Mouse (Mus musculus): Measurements from ENCODE around the gene Arrdc2.

Arrdc2 gene

DNA sequence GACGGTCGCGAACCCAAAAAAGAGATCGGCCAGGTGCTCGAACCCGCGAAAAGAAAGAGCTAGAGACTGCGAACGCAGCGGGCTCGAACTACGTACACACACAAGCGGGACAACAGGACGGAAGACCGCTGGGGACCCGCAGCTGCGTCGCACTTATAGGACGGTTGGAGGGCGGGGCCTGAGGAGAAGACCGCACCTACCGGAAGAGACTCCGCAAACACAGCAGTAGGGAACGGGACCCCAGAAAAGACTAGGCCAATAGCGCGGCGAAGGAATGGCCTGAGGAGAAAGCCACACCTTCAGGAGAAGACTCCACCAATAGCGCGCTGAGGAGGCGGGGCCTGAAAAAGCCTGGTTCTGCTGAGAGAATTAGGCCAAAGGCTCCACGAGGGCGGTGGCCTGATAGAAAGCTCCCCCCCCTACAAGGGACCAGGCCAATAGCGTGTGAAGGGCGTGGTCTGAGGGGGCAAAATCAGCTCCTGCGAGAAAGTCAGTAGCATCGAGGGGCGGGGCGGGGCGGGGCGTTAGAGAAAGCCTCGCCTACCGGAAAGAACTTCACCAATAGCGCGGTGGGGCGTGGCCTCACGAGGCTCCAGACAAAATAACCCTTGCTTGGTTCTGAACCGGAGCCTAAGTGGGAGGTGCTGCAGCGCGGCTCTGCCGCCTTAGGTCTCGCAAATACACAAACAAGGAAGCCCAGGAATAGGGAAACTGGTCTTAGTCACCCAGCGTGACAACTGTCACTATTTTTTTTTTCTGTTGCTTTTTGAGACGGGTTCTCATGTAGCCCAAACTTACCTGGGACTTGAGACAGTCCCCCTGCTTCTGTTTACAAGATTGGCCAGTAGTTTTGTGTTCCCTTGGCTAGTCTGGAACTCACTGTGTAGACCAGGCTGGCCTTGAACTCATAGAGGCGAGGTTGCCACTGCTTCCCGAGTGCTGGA is at the start of gene Arrdc2:
TSS of gene Arrdc2 (minus strand) at position 313 of the 944 bp plus-strand sequence.
- DNase-seq, result peak; percentile 100

DNA sequence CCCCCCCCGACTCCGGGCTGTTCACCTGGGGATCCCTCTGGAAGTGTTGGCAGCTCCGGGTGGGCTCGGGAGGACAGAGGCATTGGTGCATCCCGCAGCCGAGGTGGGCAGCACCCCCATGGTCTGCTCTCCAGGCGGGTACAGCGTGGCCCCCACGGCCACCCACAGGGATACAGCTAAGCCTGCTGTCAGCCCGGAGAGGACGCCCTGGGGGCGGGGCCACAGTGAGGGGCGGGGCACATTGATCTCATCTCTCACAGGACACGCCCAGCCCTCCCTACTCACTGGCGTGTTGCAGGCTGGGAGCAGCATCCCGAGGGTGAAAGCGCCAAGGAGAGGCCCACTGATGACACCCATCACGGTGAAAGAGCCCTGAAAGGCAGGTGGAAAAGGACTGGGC is 48.1 kb upstream of the Arrdc2 start:
- DNase-seq, result no peak

DNA sequence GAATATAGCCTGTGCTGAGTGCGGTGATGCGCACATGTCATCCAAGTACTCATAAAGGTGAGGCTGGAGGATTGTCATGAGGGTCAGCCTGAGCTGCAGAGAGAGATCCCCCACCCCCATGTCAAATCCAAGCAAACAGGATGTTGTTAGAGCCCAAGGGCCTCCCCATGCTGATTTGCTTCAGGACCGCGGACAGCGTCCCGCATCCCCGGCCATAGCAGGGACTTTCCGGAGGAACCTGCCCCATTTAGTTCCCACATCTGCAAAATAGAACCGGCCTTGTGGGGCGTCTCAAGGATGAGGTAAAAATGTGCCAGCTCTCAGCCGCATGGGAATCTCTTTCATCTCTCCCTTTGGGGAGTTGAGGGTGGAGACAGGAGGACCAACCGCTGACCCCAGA is 46.1 kb upstream of the Arrdc2 start:
- DNase-seq, result no peak

DNA sequence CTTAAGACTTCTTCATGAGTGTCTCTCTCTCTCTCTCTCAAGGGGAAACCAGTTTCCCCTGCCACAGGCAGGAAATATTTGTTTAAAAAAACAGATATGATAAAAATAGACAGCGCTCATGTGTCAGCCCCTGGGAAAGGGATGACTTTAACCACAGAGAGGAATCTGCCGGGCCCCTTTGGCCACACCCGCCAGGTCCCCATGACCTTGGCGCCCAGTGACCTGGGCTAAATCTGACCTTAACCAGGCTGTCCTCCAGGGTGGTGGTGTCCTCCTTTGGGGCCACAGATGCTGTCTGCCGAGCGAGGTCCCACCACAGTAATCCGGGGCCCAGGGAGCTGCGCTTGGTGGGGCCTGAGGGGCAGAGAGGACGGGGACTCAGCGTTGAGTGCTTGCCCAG is 45.2 kb upstream of the Arrdc2 start:
- no peak for DNase-seq

DNA sequence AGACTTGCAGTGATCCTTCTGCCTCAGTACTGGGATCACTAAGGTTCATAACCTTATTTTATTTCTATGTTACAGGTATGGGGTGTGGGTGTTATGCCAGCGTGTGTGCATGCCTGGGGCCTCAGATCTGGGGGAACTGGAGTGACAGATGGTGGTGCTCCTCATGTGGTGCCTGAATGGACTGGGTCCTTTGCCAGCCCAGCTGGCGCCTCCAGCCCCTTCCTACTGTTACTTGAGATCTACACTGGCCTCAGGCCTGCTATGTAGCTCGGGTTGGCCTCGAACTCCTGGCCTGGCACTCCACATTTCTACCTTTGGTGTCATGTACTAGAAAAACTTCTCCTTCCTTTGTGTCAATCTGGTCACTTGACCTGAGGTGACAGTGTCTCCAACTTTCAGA is 44.7 kb upstream of the Arrdc2 start:
- DNase-seq, result no peak

DNA sequence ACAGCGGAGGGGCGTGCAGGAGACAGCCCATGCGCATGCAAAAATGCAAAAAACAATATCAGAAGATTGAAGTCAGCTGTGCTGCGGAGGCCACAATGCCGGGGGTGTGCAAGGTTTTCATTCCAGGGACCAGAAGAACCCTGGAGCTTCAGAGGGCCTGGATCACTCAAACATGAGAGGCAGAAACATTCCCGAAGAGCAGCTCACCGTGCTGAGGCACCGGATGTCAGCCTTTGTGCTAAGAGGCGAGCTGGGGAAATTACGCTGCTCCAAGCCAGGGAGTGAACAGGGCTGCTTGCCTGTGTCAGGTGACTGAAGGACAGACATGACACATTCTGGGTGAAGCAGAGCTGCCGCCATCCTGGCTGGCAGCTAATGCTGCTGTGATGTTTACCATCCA is 41.0 kb upstream of the Arrdc2 start:
- no peak for DNase-seq

DNA sequence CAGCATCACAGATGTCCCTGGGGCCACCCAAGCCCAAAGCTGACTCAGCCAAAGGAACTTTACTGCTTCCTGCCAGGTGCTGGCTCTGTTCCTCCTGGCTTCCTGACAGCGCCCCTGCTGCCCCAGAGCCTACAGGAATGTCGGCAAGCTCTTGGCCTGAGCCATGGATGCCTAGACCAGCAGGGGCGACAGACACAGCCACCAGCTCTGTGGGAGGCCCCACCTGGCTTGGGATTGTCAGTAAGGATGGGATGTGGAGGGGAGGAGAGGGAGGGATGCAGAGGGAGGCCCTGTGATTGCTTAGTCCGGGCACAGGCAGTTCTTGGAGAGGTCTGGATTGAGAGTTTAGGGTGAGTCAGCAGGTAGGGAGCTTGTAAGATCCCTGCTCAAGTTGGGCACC is 40.6 kb upstream of the Arrdc2 start:
- DNase-seq, result no peak

DNA sequence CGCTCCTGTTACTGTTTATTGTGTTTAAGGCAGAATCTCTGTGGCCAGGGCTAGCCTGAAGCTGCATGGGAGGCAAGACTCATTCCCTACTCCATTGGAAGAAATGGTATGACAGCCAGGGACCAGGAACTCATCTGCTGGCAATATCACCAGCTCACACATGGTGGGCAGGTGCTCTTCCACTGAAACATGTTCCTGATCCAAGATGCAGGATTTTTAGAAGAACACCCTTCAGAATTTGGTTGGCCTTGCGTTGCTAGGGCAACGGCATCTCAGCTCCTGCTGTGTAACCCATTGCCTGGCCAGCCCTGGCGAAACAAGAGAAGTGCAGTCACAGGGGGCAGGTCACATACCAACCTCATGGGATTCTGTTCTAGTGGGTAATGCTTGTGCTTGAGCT is 40.0 kb upstream of the Arrdc2 start:
- DNase-seq, result no peak

DNA sequence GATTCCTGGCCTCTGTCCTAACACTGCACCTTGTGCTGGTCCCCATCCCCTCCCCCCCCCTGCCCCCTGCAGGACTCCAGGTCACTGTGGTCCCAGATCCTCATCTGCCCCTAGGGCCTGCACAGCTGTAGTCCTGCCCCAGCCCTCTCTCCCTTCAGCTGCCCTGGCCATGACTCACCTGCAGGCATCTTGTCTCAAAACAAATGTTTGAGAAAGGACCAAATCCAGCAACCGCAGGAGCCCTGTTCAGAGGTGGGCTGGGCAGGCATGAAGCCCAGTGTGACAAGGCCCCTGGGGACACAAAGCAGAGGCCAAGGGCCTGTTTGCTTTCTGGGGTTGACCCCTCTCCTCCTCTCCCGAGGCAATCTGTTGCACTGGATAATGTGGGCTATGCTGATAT is 38.7 kb upstream of the Arrdc2 start:
- DNase-seq, result no peak

DNA sequence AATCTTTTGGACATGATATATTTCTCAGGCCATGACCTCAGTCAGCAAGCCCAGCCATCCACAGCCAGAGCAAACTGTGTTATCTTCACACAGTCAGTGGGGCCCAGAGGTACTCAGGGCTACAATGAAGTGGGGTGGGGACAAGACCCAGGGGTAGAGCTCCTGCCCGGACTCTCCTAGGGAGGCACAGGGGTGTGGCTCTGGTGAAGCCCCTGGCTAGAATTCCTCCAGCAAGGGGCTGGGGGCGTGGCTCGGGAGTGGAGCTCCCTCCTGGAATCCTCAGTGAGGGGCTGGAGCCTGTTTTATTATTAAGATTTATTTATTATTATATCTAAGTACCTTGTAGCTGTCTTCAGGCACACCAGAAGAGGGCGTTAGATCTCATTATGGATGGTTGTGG is 36.9 kb upstream of the Arrdc2 start:
- no peak for DNase-seq

DNA sequence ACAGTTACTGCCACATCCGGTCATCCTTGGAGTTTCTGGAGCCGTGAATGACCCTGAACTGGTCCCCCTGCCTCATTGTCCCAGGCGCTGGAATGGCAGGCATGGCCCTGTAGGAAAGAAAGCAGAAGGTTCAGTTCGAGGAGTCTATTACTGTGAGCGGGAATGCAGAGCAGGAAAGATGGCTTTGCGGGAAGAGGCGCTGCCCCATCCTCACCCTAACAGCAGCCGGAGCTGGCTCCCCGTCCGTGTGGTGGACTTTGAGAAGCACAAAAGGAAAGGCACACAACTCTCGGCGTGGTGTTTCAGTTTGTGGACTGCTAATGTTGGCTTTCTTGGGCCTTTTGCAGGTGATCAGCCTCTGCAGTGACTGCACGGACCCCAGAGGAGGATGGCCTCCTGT is 34.9 kb upstream of the Arrdc2 start:
- DNase-seq, result no peak

DNA sequence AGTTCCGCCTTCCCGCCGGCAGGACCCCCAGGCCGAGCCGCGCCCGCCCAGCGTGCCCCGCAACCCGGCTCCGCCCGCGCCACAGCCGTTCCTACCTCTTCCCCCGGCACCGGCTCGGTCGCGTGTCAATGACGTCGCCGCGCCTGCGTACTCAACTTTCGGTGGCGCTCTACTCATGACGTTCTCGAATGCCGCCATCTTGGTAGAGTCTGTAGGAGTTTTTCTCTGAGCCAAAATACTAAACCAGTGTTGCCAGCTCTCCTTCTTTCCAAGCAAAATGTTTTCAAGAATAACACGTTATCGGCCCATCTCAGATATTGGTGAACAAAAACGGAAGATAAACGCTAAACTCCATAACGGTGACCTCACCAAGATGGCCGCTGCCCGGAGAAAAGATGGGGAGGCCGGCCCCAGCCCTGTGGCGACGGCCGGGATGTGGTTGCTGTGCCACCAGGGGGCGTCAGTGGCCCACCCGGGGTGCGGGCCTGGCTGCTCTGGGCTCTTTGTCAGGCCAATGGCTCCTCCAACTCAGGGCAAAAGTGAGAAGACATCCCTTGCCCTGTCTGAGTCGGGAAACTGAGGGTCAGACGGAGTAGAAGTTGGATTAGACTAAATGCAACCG is 34.0 kb upstream of the Arrdc2 start, which contains the start of gene Ccdc124:
TSS of gene Ccdc124 (minus strand) at position 572 of the 622 bp plus-strand sequence.
- peak; percentile 94 for DNase-seq

DNA sequence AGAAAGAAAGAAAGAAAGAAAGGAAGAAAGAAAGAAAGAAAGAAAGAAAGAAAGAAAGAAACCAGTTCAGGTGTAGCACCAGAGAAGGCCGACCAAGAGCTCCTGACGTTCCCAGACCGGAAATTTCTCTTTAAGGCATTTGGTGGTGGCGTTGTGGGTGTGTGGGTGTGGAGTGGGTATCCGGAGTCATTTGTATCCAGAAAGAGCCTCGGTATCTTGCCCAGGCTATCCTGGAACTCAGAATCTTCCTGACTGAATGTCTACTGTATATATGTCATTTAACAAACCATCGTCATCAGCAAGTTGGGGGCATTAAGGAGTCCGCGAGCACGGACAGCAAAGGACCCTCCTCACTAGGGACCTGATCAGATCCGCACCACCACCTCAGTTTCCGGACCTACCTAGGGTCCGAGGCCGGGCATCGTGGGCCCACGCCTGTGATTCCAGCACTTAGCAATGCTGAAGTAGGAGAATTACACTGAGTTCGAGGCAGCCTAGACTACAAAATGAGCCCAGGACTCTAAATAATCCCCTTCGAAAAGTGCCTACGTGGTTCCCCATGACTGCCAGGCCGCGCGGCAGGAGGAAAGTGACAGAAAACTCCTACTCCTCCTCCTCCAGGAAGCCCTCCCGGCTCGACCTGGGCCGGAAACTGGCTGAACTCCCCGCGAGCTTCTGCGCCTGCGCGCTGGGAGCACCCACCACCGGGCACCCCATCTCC is 33.3 kb upstream of the Arrdc2 start:
- DNase-seq, result no peak

DNA sequence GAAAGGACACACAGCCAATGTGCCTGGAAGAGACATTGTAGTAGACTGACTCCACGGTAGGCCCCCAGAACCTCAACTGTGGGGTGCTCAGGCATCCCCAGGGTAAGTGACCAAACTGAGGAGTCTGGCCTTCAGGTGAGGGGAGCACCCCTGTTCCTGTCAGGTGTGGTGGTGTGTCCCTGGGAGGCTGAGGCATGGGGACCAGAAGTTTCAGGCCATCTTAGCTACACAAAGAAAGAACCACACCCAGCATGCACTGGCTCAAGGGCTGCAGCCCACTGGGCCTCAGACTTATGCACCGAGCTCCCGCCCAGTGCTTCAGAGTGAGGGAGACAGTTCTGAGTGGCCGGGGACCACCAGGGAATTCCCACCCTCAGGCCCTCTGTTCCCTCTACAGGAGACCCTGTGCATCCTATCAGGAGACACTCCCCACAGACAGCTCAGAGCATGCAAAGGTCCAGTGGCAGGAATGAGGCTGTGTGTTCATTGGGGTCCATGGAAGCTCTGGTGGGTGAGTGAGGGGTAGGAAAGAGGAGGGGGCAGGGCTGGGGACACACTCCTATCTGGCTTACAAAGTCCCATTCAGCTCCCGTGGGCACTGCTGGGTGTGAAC is 31.8 kb upstream of the Arrdc2 start:
- DNase-seq, result no peak

DNA sequence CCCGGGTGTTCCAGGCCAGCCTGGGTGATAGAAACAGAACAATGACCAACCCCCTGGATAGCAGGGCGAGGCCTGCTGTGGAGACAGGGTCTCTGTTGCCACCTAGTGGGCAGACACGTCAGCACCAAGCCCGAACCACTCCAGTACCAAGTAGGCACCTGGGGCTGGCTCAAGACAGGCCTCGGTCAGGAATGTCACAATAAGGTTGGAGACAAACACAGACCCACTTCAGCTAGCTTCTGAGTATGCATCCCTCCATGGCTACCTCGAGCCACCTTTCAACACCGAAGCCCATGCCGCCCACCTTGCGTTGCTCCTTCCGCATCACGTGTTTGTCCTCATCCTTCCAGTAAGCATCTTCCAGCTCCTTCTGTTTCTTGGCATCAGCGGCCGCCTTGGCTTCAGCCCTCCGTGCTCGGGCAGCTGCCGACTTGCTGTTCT is 30.1 kb upstream of the Arrdc2 start:
- peak; percentile 80 for DNase-seq

DNA sequence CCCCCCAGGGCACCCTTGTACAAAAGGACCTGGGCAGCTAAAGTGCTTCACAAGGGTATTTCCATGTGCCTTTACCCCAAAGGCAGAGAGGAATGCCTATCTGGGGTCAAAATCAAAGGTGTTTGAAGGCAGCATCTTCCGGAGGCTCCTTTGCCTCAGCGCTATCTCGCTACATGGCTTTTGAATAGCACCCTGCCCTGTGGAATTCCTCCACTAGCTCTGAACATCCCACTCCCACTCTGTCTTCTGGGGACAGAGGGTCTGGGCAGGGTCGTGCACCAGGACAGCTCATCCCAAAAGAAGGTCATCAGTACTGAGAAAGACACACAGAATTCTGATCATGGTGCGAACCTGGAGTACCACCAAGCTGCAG is 29.7 kb upstream of the Arrdc2 start:
- DNase-seq, result no peak

DNA sequence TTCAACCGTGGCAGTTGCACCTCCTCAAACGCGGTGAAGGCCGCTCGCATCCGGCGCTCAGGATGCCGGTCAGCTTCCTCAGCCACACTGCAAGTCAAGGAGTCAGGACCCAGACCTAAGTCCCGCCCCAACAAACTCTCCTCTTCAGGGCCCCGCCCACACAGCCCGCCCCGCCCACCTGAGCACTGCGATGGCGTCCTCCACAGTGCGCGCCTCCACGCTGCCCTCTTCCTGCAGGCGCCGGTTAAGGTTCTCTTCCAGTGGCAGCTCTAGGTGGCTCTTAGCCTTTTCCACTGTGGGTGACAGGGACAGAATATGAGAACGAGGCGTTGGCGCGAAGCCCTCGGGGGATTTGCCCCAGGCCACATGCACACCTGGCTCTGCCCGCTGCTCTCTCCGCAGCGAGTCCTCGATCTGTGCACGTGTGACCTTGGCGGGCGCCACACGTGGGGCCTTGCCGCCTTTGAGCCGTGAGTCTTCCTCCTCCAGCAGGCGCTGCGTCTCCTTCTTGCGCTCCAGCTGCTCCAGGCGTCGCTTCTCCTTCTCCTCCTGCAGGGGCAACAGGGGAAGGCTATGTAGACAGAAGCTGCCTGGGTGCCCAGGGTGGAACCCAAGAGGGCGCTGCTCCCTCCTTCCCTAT is 29.2 kb upstream of the Arrdc2 start:
- DNase-seq, result peak; percentile 78

DNA sequence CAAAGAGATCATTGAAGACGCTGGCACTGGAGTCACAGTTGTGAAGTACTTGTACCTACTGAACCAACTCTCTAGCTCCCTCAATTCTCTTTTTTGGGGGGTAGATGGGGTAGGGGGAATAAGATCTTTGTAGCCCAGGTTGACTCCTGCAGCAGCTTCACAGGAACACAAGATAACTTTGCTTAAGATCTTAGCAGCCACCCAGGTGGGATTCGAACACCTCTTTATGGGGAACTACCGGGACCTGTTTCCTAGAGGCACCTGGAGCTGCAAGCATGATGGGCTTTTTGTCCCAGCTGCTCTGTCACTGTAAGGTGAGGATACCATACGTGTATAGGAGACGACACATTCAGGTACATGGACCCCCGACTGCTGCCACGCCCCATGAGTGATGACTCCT is 27.0 kb upstream of the Arrdc2 start:
- no peak for DNase-seq

DNA sequence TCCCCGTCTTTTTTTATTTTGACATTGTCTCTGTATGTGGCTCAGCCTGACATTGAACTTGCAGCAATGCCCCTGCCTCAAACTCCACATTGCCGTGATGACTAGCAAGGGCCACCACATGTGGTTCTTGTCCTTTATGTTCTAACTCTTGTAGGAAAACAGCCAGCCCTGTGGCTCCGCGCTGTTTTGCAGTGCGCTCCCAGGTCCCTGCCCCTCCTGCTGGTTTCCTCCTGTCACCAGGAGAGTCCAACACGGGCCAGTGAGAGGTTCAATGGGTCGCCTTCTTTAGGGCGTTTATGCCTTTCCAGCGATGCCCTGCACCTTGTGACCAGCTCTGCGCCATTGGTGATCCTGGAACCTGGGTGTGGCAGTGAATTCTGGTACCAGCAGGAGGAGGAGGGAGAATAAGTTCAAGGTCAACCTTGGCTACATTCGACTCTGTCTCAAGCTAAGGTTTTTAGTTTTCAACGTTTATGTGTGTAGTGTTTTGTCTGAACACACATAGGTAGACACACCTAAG is 26.5 kb upstream of the Arrdc2 start:
- DNase-seq, result no peak

DNA sequence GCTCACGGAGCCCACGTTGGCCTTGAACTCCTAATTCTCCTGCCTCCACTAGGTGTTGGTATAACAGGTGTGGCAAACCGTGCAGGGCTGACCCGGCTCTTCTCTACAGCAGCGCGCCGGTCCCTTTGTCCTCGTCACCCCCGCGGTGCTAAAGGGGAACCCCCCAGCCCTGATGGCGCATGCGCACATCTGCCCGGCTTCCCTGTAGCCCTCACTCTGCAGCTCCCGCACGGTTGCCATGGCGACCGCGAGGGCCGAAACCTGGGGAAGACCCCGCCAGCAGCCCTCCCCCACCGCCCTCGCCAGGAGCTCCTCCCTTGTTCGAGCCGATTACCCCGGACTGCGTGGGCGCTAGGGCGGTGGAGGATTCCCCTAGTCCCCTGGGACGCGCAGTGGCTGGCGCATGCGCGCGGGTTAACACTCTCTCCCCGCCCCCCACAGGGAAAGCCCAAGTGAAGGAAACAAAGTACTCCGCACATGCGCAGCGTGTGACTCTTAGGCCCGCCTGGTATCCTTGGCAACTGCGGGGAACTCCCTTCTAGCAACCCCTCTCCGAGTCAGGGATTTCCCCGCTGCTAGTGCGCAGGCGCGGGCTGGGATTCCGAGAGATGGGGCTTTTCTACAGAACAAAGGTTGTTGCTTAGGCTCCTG is 26.0 kb upstream of the Arrdc2 start:
- DNase-seq, result peak; percentile 99

DNA sequence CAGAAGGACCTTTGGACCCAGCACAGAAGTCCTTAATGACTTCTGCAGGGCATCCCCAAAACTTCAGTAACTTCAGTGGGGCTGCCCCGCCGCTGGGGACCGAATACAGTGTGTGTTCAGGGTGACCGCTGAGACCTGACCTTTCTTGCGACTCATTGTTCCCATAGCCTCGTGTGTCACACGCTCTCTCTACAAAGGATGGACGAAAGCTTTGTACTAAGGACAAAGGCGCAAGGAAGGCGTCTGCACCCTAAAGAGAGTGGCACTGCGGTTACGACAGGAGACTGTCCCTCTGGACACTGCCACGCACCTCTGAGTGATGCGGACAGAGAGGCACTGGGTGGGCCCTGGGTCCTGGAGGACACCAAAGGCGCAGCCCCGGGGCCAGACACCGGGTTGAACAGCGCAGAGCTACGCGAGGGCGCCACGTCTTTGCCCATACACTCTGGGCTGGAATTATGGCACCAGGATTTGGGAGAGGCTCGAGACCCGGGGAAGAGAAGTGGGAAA is 25.2 kb upstream of the Arrdc2 start:
- no peak for DNase-seq
